Mouse (Mus musculus) limb, embryonic 15.5 days (tissue): ENCODE data around the gene Stxbp3. TPM values are rescaled to one million over a fixed set of nuclear protein-coding genes. Genes with fewer than 3 reads are reported as not detected.

Experiments used
- ATAC-seq: fragments of 200-750 bp; cut with Nextera tagmentation; 2 replicates; pipeline ENCODE4 v1.8.0; 2017; ENCODE audit warnings: low read depth, moderate TSS enrichment; ENCODE audit not compliant: insufficient number of reproducible peaks, low FRiP score, low TSS enrichment
- H3K27ac ChIP-seq: fragments of 300-500 bp; sonication (generic); 2 replicates; pipeline ENCODE4 v1.5.1; 2015; ENCODE audit warnings: moderate library complexity, mild to moderate bottlenecking, inconsistent platforms
- H3K27me3 ChIP-seq: fragments of 300-500 bp; sonication (generic); 2 replicates; pipeline ENCODE4 v1.6.1; 2015; ENCODE audit warnings: inconsistent platforms
- H3K36me3 ChIP-seq: fragments of 300-500 bp; sonication (generic); 2 replicates; pipeline ENCODE4 v1.6.1; 2015; ENCODE audit warnings: inconsistent platforms
- H3K4me1 ChIP-seq: fragments of 300-500 bp; sonication (generic); 2 replicates; pipeline ENCODE4 v1.6.1; 2015; ENCODE audit warnings: inconsistent platforms
- H3K4me2 ChIP-seq: fragments of 300-500 bp; sonication (generic); 2 replicates; pipeline ENCODE4 v1.6.1; 2015; ENCODE audit warnings: mild to moderate bottlenecking, inconsistent platforms
- H3K4me3 ChIP-seq: fragments of 300-500 bp; sonication (generic); 2 replicates; pipeline ENCODE4 v1.5.1; 2015; ENCODE audit warnings: mild to moderate bottlenecking, inconsistent platforms
- H3K9ac ChIP-seq: fragments of 300-500 bp; sonication (generic); 2 replicates; pipeline ENCODE4 v1.6.1; 2015; ENCODE audit warnings: inconsistent platforms
- H3K9me3 ChIP-seq: fragments of 300-500 bp; sonication (generic); 2 replicates; pipeline ENCODE4 v1.6.1; 2016; ENCODE audit warnings: inconsistent platforms
- WGBS: fragments of 180-500 bp; shearing (Covaris S2); methylation state at CpG from one replicate; pipeline ENCODE4 v1.1.7; 2015; 5-methylcytosine and 5-hydroxymethylcytosine counted together
- polyA plus RNA-seq: library from polyadenylated mRNA; unstranded; fragments of >200 nt; fragmentation: Nextera tagmentation; extraction: Ambion mirVana; gene quantifications from 2 replicates; pipeline ENCODE4 v1.2.1, GENCODE M21; 2015

The Stxbp3 gene
- polyA plus RNA-seq, 1 experiment from 2014 or later = 46.6 TPM

DNA sequence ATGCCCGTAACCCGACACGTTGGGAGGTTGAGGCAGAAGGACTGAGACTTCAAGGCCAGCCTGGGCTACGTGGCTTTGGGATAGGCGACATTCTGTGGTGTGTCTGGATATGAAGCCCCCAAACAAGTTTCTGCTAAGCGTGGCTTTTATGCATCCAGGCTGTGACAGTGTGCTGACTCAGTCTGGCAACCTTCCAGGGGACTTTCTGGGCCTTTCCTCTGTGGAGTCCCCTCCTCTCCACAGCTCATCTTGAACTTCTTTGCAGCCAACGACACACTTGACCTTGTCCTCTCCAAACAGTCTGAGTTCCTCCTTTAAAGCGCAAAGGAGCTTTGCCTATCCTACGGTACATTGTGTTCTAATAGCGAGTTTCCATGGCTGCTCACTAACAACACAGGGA lies 15.5 kb upstream of the Stxbp3 start:
- H3K27me3 ChIP-seq = no peaks in the 10 kb centered on the region
- H3K9me3 ChIP-seq = no peaks in the 10 kb centered on the region
- H3K27ac ChIP-seq = peak overlapping the region; percentile 70
- no peak overlapping the region; the same call in 1 of the 2 replicates for H3K9ac ChIP-seq
- H3K4me1 ChIP-seq = peaks cover 48% of the 10 kb centered on the region
- WGBS = 61% methylated on average over 10 of the region's 10 CpGs
- no peak overlapping the region for H3K4me3 ChIP-seq
- no peak for ATAC-seq
- no peaks in the 10 kb centered on the region for H3K36me3 ChIP-seq
- no peak overlapping the region for H3K4me2 ChIP-seq

DNA sequence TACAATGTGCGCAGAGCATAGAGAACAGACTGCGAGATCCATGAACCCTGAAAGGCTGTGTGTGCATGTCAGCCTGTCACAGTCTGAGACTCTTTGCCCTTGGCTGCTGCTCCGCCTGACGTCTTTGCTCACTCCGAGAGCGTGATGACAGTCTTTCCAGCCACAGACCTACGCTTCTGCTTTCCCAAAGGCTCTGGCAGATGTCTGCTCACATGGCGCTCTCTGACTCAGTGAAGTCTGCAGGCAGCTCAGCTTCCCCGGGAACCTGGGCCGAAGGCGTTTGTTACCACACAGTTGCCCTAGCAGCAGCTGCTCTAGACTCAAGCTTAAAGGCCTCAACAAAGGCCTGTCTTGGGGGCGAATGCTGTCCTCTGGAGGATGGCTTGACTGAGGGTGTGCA lies 15.0 kb upstream of the Stxbp3 start:
- H3K27ac ChIP-seq = peak overlapping the region; percentile 70
- no peak overlapping the region for H3K9ac ChIP-seq
- peaks cover 50% of the 10 kb centered on the region for H3K4me1 ChIP-seq
- no peaks in the 10 kb centered on the region for H3K27me3 ChIP-seq
- no peaks in the 10 kb centered on the region for H3K36me3 ChIP-seq
- H3K4me2 ChIP-seq = no peak overlapping the region
- 53% methylated on average over 12 of the region's 12 CpGs for WGBS
- no peaks in the 10 kb centered on the region for H3K9me3 ChIP-seq
- H3K4me3 ChIP-seq = no peak overlapping the region
- ATAC-seq = no peak

DNA sequence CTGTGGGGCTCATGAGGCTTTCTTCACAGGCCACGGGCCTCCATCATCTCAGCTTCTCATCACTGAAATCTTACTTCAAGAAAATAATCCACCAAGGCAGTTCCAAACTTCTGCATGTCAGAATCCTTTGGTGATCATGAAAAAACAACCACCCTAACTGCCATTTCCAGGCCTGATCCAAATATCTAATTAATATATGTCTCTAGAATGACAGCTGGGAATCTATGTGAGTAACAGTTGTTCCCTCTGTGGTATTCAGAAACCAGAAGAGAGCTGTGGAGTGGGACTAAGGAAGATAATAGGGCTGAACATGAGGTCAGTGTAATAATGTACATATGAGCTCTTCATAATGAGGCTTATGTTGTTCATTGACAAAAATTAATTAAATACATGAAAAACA lies 12.9 kb upstream of the Stxbp3 start:
- H3K9me3 ChIP-seq = no peaks in the 10 kb centered on the region
- WGBS = 76% methylated on average over 1 of the region's 1 CpGs
- no peaks in the 10 kb centered on the region for H3K36me3 ChIP-seq
- H3K4me1 ChIP-seq = peaks cover 37% of the 10 kb centered on the region
- no peak overlapping the region for H3K4me2 ChIP-seq
- no peak overlapping the region for H3K9ac ChIP-seq
- H3K27ac ChIP-seq = no peak overlapping the region
- no peak for ATAC-seq
- no peak overlapping the region for H3K4me3 ChIP-seq
- H3K27me3 ChIP-seq = no peaks in the 10 kb centered on the region

DNA sequence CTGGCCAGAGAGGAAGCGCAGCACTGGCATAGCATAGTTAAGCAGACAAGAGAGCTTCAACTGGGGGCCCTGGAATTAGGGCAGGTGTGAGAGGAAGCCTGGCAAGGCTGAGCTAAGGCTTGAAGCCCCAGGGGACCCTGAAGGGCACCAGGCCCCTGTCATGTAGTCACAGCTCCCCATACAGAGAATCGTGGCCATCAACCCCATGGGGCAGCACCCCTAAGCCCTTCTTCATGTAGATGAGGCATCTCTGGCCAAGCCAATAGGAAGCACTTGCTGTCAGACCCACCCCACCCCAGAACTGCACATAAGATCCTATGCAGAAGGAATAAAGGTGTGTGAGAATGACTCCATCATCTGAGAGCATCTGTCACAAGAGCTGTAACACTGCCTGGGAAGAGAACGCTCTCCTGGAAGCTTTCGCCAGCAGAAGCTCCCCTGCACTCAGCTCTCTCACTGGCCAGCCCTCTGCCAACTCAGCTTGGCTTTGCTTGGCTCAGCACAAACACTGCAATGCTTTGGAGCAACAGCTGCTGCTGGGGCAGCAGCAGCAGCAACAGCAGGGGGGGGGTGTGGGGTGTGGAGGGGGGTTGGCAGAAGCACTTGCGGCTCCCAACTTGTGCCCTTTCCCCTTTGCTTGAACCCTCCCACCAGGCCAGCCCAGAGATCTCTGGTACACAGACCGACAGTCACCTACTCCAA lies 11.8 kb upstream of the Stxbp3 start:
- Histone ChIP-seq H3K9me3 (no peaks in the 10 kb centered on the region), H3K9ac (no peak overlapping the region), H3K27me3 (no peaks in the 10 kb centered on the region), H3K4me3 (no peak overlapping the region), H3K4me1 (peaks cover 31% of the 10 kb centered on the region), H3K27ac (no peak overlapping the region), H3K4me2 (no peak overlapping the region), H3K36me3 (no peaks in the 10 kb centered on the region)
- 59% methylated on average over 6 of the region's 6 CpGs for WGBS
- no peak for ATAC-seq

DNA sequence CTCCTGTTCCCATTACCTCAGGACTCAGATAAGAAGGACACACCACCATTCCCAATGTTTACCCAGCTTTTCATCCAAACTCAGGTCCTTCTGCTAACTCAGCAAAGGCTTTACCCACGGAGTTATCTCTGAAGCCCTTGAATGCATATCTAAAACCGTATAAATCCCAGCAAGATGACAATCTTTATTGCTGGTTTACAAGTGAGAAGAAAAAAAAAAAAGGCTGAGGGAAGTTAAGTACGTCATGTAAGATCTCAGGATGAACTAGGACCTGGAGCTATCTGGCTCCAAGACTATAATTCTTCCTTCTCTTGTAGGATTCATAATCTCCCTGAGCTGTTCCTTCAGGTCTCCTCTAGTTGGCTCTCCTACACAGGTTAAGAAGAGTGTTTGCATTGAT lies 11.2 kb upstream of the Stxbp3 start:
- H3K9ac ChIP-seq = no peak overlapping the region
- H3K36me3 ChIP-seq = no peaks in the 10 kb centered on the region
- 52% methylated on average over 3 of the region's 3 CpGs for WGBS
- no peak overlapping the region for H3K4me2 ChIP-seq
- H3K9me3 ChIP-seq = no peaks in the 10 kb centered on the region
- no peak for ATAC-seq
- no peak overlapping the region for H3K4me3 ChIP-seq
- H3K4me1 ChIP-seq = peaks cover 25% of the 10 kb centered on the region
- H3K27ac ChIP-seq = no peak overlapping the region
- no peaks in the 10 kb centered on the region for H3K27me3 ChIP-seq

DNA sequence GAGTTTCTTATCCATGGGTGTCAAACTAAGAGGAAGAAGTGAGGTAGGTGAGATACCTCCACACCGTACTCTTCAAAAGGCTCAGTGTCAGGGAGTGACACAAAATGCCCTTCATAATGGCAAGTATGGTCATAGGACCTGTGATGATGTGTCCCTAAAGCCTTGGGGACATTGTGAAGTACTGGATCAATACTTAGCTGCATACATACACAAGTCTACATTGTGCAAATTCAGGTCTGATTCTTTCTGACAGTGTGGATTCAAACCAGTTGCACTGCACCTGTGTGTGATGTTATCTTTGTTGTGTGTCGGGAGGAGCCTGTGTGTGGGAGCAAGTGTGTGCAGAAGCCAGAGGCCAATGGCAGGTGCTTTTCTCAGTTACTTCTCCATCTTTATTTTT lies 10.7 kb upstream of the Stxbp3 start:
- Histone ChIP-seq H3K27me3 (no peaks in the 10 kb centered on the region), H3K4me1 (peaks cover 21% of the 10 kb centered on the region), H3K9ac (no peak overlapping the region), H3K4me3 (no peak overlapping the region), H3K4me2 (no peak overlapping the region), H3K27ac (no peak overlapping the region), H3K36me3 (no peaks in the 10 kb centered on the region), H3K9me3 (no peaks in the 10 kb centered on the region)
- no peak for ATAC-seq
- 78% methylated on average over 2 of the region's 2 CpGs for WGBS

DNA sequence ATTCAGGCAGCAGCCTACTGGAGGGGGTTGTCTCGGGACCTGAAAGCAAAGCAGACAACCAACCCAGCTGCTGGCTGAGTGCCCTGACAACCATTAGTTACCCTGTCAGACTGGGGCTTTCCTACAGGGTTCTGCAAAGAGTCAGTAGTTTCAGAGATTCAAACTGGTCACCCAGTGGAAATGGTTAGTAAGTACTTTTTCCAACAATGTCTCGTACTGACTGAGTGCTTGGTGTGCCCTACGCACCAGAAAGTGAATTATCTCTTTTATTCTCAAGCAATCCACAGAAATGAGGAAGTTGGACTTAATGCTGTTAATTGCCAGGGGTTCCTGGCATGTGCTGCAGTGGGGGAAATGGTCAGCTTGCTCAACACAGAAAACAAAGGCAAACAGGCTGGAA lies 10.2 kb upstream of the Stxbp3 start:
- H3K4me1 ChIP-seq = peaks cover 15% of the 10 kb centered on the region
- no peak overlapping the region for H3K4me2 ChIP-seq
- ATAC-seq = no peak
- H3K4me3 ChIP-seq = no peak overlapping the region
- 47% methylated on average over 3 of the region's 3 CpGs for WGBS
- no peak overlapping the region for H3K9ac ChIP-seq
- H3K36me3 ChIP-seq = no peaks in the 10 kb centered on the region
- H3K9me3 ChIP-seq = no peaks in the 10 kb centered on the region
- H3K27ac ChIP-seq = no peak overlapping the region
- no peaks in the 10 kb centered on the region for H3K27me3 ChIP-seq

DNA sequence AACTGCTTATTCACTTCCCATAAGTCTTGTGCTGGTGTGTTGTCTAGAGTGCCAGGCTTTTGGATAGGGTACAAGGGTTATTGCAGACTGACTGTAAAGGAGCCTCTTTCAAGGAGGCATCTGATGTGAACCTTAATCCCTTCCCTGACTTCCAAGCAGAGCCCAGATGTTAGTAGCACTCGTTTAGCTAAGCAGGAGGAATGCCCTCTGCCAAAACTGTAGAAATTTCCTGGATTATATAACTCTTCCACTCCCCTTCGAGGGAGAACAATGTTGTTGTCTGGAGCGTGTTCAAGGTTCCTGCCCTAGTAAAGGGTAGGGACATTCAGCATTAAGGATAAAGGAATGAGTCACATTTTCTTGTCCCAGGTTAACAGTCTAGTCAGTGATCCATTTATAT lies 6.3 kb upstream of the Stxbp3 start:
- ATAC-seq = no peak
- WGBS = 53% methylated on average over 3 of the region's 3 CpGs
- H3K4me1 ChIP-seq = 0 out of 2 replicates have a peak, but pooled peaks cover 3% of the 10 kb centered on the region
- H3K9ac ChIP-seq = no peak overlapping the region
- no peak overlapping the region for H3K4me2 ChIP-seq
- no peak overlapping the region for H3K27ac ChIP-seq
- H3K4me3 ChIP-seq = no peak overlapping the region
- H3K9me3 ChIP-seq = no peaks in the 10 kb centered on the region
- no peaks in the 10 kb centered on the region for H3K27me3 ChIP-seq
- no peaks in the 10 kb centered on the region for H3K36me3 ChIP-seq

DNA sequence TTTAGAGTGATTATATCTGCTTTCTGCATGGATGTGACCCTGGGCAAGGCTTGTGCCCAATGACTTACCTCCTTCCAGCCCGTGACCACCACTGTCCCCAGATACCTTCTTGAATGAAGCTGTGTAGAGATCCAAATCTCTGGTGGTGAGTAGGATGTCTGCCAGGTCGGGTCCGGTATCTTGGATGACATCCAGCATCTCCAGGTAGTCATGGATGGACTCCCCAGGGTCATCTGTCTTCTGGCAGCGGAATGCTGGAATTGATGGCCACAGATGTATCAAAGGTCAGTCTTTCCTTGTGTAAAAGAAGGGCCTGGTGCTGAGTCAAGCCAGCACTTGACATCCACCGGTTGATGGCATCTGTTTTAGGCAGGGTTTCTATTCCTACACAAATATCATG lies 4.2 kb upstream of the Stxbp3 start:
- H3K4me2 ChIP-seq = no peak overlapping the region
- no peaks in the 10 kb centered on the region; the same call in 1 of the 2 replicates for H3K4me1 ChIP-seq
- H3K27ac ChIP-seq = no peak overlapping the region
- H3K27me3 ChIP-seq = no peaks in the 10 kb centered on the region
- no peaks in the 10 kb centered on the region for H3K36me3 ChIP-seq
- WGBS = 84% methylated on average over 5 of the region's 5 CpGs
- H3K9ac ChIP-seq = no peak overlapping the region
- ATAC-seq = no peak
- no peak overlapping the region for H3K4me3 ChIP-seq
- H3K9me3 ChIP-seq = no peaks in the 10 kb centered on the region

DNA sequence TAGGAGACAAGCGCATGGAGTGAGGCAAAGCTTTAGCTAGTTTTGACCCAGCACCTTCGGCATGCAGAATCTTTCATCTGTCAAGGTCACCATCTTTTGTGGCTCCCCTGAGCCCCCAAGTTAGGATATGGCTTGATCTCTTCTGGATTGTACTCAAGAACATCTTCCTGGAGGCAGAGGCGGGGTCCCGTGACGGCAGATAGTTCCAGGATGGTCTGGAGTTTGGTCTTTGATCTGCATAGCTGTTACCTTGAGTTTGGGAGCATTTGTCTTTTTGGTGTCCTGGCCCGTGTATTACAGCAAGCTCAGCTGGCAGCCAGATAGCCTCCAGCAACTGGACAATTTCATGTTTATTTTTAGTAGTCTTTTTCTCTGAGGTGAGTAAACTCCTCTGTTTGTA lies 3.7 kb upstream of the Stxbp3 start:
- Histone ChIP-seq H3K36me3 (no peaks in the 10 kb centered on the region), H3K4me1 (peaks cover 2% of the 10 kb centered on the region), H3K27ac (no peak overlapping the region), H3K4me2 (no peak overlapping the region), H3K27me3 (no peaks in the 10 kb centered on the region), H3K4me3 (no peak overlapping the region), H3K9ac (no peak overlapping the region), H3K9me3 (no peaks in the 10 kb centered on the region)
- no peak for ATAC-seq
- 81% methylated on average over 6 of the region's 6 CpGs for WGBS

DNA sequence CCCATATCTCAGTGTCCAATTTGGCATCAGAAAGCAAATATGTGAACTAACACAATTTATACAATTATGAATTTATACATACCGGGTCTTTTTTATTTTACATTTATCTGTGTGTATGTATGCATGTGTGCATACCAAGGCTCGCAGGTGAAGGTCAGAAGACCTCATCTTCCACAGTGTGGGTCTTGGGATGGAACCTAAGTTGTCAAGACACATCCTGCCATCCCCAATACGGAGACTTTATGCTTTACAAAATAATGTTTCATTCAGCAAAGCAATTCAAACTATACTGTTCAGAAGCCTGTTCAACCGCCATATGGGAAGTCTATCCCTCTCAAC lies 359 bp upstream of the Stxbp3 start:
- Histone ChIP-seq H3K9ac (no peak overlapping the region), H3K4me1 (peaks cover 12% of the 10 kb centered on the region), H3K36me3 (0 out of 2 replicates have a peak, but pooled peaks cover 6% of the 10 kb centered on the region), H3K27ac (no peak overlapping the region), H3K9me3 (no peaks in the 10 kb centered on the region), H3K4me3 (peak overlapping the region; percentile 87), H3K4me2 (no peak overlapping the region), H3K27me3 (no peaks in the 10 kb centered on the region)
- 60% methylated on average over 4 of the region's 4 CpGs for WGBS
- ATAC-seq = peak; percentile 37; the same call in 1 of the 2 replicates

DNA sequence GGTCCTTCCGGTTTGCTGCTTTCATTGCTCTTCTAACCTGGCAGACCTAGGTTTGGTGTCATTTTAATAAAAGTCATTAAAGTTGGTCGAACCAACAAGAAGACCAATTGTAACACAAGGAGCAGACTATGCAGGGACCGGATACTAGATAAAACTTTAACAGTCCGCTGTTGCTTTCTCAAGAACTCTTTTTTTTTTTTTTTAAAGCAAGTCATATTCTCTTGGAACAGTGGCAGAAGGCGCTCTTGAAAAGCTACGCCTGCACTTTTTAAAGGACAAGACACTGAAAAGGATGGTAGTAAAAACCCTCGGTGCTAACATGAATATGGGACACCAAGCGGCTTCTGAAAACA lies 703 bp downstream of the Stxbp3 start:
- no peak for ATAC-seq
- H3K9me3 ChIP-seq = no peaks in the 10 kb centered on the region
- H3K27ac ChIP-seq = peak overlapping the region; percentile 92
- peak overlapping the region; percentile 69 for H3K9ac ChIP-seq
- peak overlapping the region; percentile 56 for H3K4me2 ChIP-seq
- H3K4me3 ChIP-seq = peak overlapping the region; percentile 87
- WGBS = 3% methylated on average over 8 of the region's 8 CpGs
- H3K27me3 ChIP-seq = no peaks in the 10 kb centered on the region
- 0 out of 2 replicates have a peak, but pooled peaks cover 6% of the 10 kb centered on the region for H3K36me3 ChIP-seq
- H3K4me1 ChIP-seq = peaks cover 12% of the 10 kb centered on the region

DNA sequence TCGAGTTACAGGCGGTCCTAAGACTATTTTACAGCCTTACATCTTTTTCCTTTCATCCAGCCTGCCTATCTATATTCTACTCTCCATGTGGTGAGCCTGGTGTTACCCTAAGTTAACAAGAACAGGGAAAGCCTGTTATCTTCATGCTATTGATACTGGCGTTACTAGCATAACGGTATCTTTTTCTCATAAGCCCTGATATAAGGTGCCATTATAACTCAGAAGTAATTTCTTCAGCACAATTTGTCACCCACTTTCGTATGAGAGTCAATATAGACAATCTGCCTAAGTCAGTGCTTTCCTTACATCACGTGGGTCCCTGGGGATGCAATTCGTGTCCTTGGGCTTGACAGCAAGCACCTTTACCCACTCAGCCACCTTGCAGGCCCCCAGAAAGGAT lies 1.3 kb downstream of the Stxbp3 start:
- WGBS = 81% methylated on average over 7 of the region's 7 CpGs
- peaks cover 12% of the 10 kb centered on the region for H3K4me1 ChIP-seq
- no peaks in the 10 kb centered on the region for H3K9me3 ChIP-seq
- no peak overlapping the region for H3K27ac ChIP-seq
- H3K9ac ChIP-seq = no peak overlapping the region
- no peak for ATAC-seq
- H3K27me3 ChIP-seq = no peaks in the 10 kb centered on the region
- H3K4me3 ChIP-seq = peak overlapping the region; percentile 87
- H3K36me3 ChIP-seq = 0 out of 2 replicates have a peak, but pooled peaks cover 11% of the 10 kb centered on the region
- H3K4me2 ChIP-seq = peak overlapping the region; percentile 56
